Mouse (Mus musculus): Measurements from ENCODE around the gene Rarb.

Gene Rarb

GRCm38 (mm10) chr14:16733595-16734298 lies 85.2 kb downstream of the Rarb start:
- DNase-seq: no peak

GRCm38 (mm10) chr14:16732054-16732453 lies 86.9 kb downstream of the Rarb start:
- no peak for DNase-seq

- no peak for DNase-seq
Measured at GRCm38 (mm10) chr14:16728175-16728838, 90.6 kb downstream of the Rarb start.

- DNase-seq: no peak
Measured at GRCm38 (mm10) chr14:16723991-16724390, 95.0 kb downstream of the Rarb start.

- no peak for DNase-seq
Measured at GRCm38 (mm10) chr14:16717821-16718220, 101.1 kb downstream of the Rarb start.

- no peak for DNase-seq
Measured at GRCm38 (mm10) chr14:16714344-16714955, 104.5 kb downstream of the Rarb start.

- DNase-seq: no peak
Measured at GRCm38 (mm10) chr14:16713773-16714172, 105.2 kb downstream of the Rarb start.

GRCm38 (mm10) chr14:16699228-16699627 lies 119.7 kb downstream of the Rarb start:
- DNase-seq: no peak

- no peak for DNase-seq
Measured at GRCm38 (mm10) chr14:16695453-16696120, 123.4 kb downstream of the Rarb start.

- no peak for DNase-seq
Measured at GRCm38 (mm10) chr14:16678335-16678734, 140.6 kb downstream of the Rarb start.

GRCm38 (mm10) chr14:16677081-16677480 lies 141.9 kb downstream of the Rarb start:
- no peak for DNase-seq

GRCm38 (mm10) chr14:16670571-16670970 lies 148.4 kb downstream of the Rarb start:
- no peak for DNase-seq

GRCm38 (mm10) chr14:16639153-16639943 lies 179.6 kb downstream of the Rarb start:
- DNase-seq: peak; percentile 85 to 86

GRCm38 (mm10) chr14:16613975-16614374 lies 205.0 kb downstream of the Rarb start:
- no peak for DNase-seq

- peak; percentile 57 to 73 for DNase-seq
Measured at GRCm38 (mm10) chr14:16605480-16605879, 213.5 kb downstream of the Rarb start.

GRCm38 (mm10) chr14:16604469-16605064 lies 214.4 kb downstream of the Rarb start:
- no peak for DNase-seq

GRCm38 (mm10) chr14:16603040-16603590 lies 215.8 kb downstream of the Rarb start:
- no peak for DNase-seq

GRCm38 (mm10) chr14:16599224-16599623 lies 219.7 kb downstream of the Rarb start:
- DNase-seq: peak; percentile 36 to 47

GRCm38 (mm10) chr14:16598074-16598501 lies 220.9 kb downstream of the Rarb start:
- DNase-seq: peak; percentile 68 to 72

GRCm38 (mm10) chr14:16589139-16589538 lies 229.8 kb downstream of the Rarb start:
- DNase-seq: peak; percentile 19 to 50

- no peak for DNase-seq
Measured at GRCm38 (mm10) chr14:16578100-16578499, 240.9 kb downstream of the Rarb start.

- DNase-seq: peak; percentile 31 to 37
Measured at GRCm38 (mm10) chr14:16577049-16577448, 241.9 kb downstream of the Rarb start.

Data from cerebellum, postnatal 10 days (tissue).